Mouse (Mus musculus) liver, embryonic 16.5 days (tissue): ENCODE data around the gene Olfr1256. TPM values are rescaled to one million over a fixed set of nuclear protein-coding genes. Genes with fewer than 3 reads are reported as not detected.

Experiments
- polyA plus RNA-seq: library from polyadenylated mRNA; unstranded; fragments of >200 nt; fragmentation: Nextera tagmentation; extraction: Ambion mirVana; gene quantifications from 2 replicates; pipeline ENCODE4 v1.2.1, GENCODE M21; 2015

The Olfr1256 gene
- polyA plus RNA-seq, 1 experiment from 2014 or later, result not detected

Other genes starting within 250 kb of the Olfr1256 start
- not detected in 2 replicates for gene Olfr1246, start 248.4 kb downstream of the Olfr1256 start, polyA plus RNA-seq
- gene Olfr1247, start 227.4 kb downstream of the Olfr1256 start, polyA plus RNA-seq, result not detected in 2 replicates
- not detected in 2 replicates for gene Olfr1248, start 223.3 kb downstream of the Olfr1256 start, polyA plus RNA-seq
- gene Olfr1249, start 206.6 kb downstream of the Olfr1256 start, polyA plus RNA-seq, result not detected in 2 replicates
- gene Olfr1250, start 180.1 kb downstream of the Olfr1256 start, polyA plus RNA-seq, result not detected in 2 replicates
- gene Olfr1251, start 169.6 kb downstream of the Olfr1256 start, polyA plus RNA-seq, result not detected in 2 replicates
- not detected in 2 replicates for gene Olfr1252, start 116.5 kb downstream of the Olfr1256 start, polyA plus RNA-seq
- not detected in 2 replicates for gene Olfr1253, start 84.5 kb downstream of the Olfr1256 start, polyA plus RNA-seq
- gene Olfr1254, start 47.9 kb downstream of the Olfr1256 start, polyA plus RNA-seq, result not detected in 2 replicates
- not detected in 2 replicates for gene Olfr1255, start 29.5 kb downstream of the Olfr1256 start, polyA plus RNA-seq
- gene Olfr48, start 6.7 kb upstream of the Olfr1256 start, polyA plus RNA-seq, result not detected in 2 replicates
- gene Olfr1257, start 36.9 kb upstream of the Olfr1256 start, polyA plus RNA-seq, result not detected in 2 replicates
- not detected in 2 replicates for gene Olfr1258, start 85.8 kb upstream of the Olfr1256 start, polyA plus RNA-seq
- gene Olfr1259, start 107.1 kb upstream of the Olfr1256 start, polyA plus RNA-seq, result not detected in 2 replicates
- not detected in 2 replicates for gene Olfr1260, start 132.8 kb upstream of the Olfr1256 start, polyA plus RNA-seq
- gene Olfr1261, start 149.7 kb upstream of the Olfr1256 start, polyA plus RNA-seq, result not detected in 2 replicates
- gene Olfr1262, start 158.6 kb upstream of the Olfr1256 start, polyA plus RNA-seq, result not detected in 2 replicates
- not detected in 2 replicates for gene Olfr1263, start 170.6 kb upstream of the Olfr1256 start, polyA plus RNA-seq
- not detected in 2 replicates for gene Olfr1264, start 184.0 kb upstream of the Olfr1256 start, polyA plus RNA-seq
- not detected in 2 replicates for gene Olfr1265, start 193.8 kb upstream of the Olfr1256 start, polyA plus RNA-seq
- gene Olfr140, start 222.0 kb upstream of the Olfr1256 start, polyA plus RNA-seq, result not detected in 2 replicates